Mouse (Mus musculus) thymus, adult 2 months (tissue): ENCODE measurements around the gene Plxnb2.

Source experiments
- CTCF ChIP-seq: fragments of 200-500 bp; IDR thresholded peaks from 2 replicates; pipeline ENCODE4 v1.5.1; 2012; ENCODE audit warnings: mild to moderate bottlenecking, control low read depth, low read length, moderate library complexity, borderline replicate concordance; ENCODE audit not compliant: control insufficient read depth, poor library complexity, insufficient read depth; ENCODE audit errors: extremely low read depth
- POLR2A ChIP-seq: fragments of 200-500 bp; IDR thresholded peaks from 2 replicates; pipeline ENCODE4 v1.6.1; 2012; ENCODE audit warnings: mild to moderate bottlenecking, low read length, control low read depth, moderate library complexity; ENCODE audit not compliant: control insufficient read depth, poor library complexity, insufficient read depth; ENCODE audit errors: extremely low read depth

GRCm38 (mm10) chr15:89182328-89182741 lies 1.7 kb upstream of the Plxnb2 start:
- no peak for TF ChIP-seq POLR2A
- TF ChIP-seq CTCF = no peak
